Mouse (Mus musculus) embryonic fibroblast, embryonic 13.5 days (primary cell): ENCODE data around the gene Gm48552.

Experiments
- CTCF ChIP-seq: IDR thresholded peaks from 2 replicates; pipeline ENCODE4 v1.5.1; 2011; ENCODE audit warnings: mild to moderate bottlenecking, control low read depth, low read length, moderate library complexity, borderline replicate concordance; ENCODE audit not compliant: insufficient read depth
- POLR2A ChIP-seq: IDR thresholded peaks from 2 replicates; pipeline ENCODE4 v1.6.1; 2011; ENCODE audit warnings: low read depth, mild to moderate bottlenecking, control low read depth, low read length, moderate library complexity

GRCm38 (mm10) chr10:81420191-81420767, 31.5 kb downstream of the Gm48552 start:
- no peak for TF ChIP-seq CTCF
- no peak for TF ChIP-seq POLR2A
